Mouse (Mus musculus) megakaryocyte progenitor cell, adult 5-6 weeks (primary cell): ENCODE measurements at regions not wholly inside any gene's neighbourhood (a gene's known extent, or its start where the extent isn't known, plus 50 kb on each side); places are given as distances from the start of the nearest gene placed in this dataset.

ENCODE experiments used
- ATAC-seq: replicated peaks from 2 replicates; pipeline ENCODE4 v1.8.0; 2016; ENCODE audit warnings: mild to moderate bottlenecking, moderate TSS enrichment, inconsistent platforms; ENCODE audit not compliant: poor library complexity

DNA sequence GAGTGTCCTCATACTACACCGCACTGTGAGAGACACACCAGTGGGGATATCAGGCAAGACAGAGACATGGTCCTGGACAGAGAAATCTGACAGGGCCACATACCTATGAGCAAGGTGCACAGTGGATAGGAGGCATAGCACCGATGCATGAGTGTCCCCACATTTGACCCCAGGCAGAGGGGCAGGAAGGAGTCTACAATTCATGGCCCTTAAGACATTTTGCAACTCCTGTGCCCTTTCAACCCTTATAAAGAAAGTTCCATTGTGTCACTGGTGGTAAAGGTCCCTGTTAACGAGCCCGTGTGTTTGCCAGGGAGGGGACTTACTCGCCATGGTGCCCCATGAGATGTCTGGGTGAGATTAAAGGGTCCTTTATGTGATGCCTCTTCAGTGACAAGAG is 54.3 kb upstream of the Smndc1 start:
- no peak for ATAC-seq

DNA sequence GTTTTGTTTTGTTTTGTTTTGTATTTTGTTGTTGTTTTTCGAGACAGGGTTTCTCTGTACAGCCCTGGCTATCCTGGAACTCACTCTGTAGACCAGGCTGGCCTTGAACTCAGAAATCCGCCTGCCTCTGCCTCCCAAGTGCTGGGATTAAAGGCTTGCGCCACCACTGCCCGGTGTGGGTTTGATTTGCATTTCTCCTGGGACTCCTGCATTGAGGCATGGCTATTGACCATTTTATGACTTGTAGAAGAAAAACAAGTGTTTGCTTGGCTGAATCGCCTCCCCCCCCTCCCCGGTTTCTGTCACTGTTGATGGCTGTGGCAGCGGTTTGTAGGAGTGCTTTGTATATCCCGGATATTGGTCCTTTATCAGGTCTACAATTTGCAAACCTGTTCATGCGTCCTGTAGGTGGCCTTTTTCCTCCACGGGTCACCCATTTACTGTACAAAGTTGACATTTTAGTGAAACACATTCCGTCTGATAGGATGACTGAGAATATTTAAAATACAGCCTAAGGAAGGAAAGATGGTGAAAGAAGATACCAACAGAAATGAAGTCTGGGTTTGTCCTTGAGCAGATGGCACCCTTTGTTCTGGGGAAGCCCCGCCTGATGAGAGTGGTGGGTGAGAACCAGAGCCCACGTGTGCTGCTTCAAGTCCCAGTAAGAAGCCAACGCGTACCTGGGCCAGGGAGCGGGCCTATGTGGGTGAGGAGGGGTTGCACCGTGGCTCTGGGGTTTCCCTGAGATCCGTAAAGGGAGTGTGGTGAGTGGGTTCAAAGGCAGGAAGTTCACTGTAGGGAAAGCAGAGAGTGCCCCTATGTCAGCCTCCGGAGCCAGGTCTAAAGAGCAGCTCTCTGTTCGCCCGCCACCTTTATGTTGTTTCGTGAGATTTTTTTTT is 52.6 kb upstream of the Smndc1 start:
- no peak for ATAC-seq

DNA sequence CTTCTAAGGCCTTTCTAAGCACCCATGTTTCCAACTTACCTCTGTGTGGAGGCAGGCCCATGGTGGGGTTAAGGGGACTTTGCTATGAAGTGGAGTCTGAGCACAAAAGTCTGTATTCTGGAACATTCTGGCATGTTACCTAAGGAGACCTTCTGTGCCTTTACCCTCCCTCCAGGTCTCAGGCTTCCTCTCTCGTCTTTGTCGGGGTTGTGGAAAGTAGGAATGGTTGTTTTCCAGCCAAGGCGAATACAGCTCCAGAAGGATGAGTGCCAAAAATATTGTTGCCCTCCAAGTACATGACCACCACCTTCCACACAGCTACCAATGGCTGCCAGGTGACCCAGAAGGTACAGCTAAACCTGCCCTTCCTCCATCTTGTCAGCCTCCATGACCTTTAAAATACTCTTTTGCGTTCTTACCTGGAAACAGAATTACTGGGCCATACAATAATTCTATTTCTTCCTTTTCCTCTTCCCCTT is 51.8 kb upstream of the Smndc1 start:
- no peak for ATAC-seq

DNA sequence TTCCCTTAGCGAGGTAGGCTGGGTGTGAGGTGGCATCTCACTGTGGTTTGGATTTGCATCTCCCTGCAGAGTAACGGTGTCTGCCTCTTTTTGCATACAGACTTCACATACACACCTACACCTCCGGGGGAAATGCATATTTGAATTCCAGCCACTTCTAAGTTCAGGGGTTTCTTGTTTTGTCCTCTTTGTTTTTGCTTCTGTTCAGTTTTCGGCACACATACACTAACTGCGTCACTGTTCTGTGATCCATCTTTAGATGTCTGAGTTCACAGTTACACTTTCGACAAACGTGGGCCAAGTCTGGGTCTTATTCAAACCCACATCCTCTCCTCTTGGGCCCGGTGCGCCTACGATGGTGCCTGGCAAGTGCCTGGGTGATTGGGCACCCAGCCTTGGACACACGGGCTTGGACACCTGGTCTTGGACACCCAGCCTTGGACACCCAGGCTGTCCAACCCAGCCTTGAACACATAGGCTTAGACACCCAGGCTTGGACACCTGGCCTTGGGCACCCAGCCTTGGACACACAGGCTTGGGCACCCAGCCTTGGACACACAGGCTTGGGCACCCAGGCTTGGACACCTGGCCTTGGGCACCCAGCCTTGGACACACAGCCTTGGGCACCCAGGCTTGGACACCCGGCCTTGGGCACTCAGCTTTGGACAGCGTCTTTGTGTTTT is 51.2 kb upstream of the Smndc1 start:
- no peak for ATAC-seq

DNA sequence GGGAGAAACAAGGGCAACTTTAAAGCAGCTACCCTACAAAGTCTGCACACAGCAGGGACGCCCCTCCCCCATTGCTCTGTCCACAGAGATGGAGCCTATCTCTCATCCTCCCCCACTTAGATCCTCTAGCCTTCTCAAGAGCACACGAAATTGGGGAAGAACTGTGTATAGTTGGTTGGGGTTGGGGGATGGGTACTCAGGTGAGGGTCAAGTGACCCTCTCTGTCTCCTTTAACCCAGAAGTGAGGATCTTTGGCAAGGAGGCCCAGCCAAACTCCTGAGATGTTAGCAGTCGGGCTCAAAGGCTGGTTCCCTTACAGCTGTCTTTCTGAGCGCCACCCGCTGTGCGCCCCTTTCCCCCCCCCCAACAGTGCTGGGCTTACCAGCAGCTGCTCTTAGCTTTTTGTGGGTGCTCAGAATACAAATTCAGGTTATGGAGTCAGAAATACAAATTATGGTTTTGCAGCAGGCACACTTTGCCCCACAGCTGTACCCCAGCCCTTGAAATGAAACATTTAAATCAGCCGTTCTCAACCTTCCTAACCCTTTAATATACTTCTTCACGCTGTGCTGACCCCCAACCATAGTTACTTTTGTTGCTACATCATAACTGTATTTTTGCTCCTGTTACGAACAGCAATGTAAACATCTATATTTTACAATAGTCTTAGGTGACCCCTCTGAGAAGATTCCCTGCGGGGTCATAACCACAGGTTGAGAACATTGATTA is 50.1 kb upstream of the Smndc1 start:
- ATAC-seq: no peak
